Mouse (Mus musculus) adipose tissue, adult 10 weeks (tissue): ENCODE data around the gene Atf6. TPM values are rescaled to one million over a fixed set of nuclear protein-coding genes. Genes with fewer than 3 reads are reported as not detected.

ENCODE experiments used
- polyA plus RNA-seq: library from polyadenylated mRNA; stranded (reverse); fragments of 350-450 nt; fragmentation: Illumina TruSeq; extraction: RNeasy Lipid Tissue Mini Kit (QIAGEN cat#74804); gene quantifications from one replicate; pipeline ENCODE4 v1.2.3, GENCODE M21; 2014; ENCODE audit warnings: low read depth, low replicate concordance

Gene Atf6
- 26.6 TPM for polyA plus RNA-seq

DNA sequence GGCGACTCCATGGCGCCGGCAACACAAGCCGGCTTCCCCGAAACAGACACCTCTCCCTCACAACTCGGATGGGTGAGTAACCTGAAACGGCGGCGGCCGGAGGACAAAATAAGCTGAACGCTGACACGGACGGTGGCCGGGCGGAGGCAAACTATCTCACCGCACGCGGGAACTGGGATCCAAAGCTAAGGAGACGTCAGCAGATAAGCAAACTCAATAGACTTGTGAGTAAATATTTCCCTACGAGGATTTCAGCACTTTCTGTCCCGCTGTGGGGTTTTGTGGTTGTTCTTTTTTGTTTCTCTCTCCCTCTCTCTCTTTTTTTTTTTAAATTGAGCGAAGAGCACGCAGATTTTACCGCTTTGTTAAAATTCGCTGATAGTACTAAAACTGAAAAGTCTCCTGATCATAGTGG is at the start of gene Atf6:
Gene Atf6 (minus strand): TSS at position 81 of the 415 bp plus-strand sequence.

DNA sequence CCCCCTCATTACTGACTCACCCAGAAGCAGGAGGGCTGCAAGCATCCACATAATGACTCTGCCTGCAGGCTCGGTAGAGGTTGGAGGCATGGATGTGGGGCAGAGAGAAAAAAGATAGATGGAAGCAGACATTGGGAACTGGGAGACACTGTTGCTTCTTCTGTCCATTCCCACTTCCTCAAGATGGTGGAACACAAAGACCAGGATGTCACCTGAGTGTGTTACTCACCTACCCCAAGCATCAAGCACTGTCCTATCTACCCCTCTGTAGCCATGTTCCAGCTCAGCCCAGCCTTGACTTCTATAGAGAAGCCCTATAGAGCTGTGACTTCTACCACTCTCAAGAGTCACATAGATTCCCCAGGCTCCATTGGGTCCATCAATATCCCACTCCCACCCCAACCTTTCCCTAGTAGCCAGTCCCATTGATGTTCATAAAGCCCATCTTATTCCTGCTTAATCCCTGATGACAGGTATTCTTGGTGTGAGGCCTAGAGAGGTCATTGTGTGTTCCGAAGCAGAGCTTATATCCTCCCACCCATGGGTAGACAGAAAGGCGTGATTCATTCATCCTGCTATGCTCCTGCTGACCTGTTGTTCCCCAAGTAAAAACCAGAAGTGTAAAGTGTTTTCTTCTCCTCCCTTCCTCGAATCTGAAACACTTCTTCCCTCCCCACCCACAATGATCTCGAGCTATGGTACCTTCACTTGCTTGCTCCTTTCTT is 45.5 kb upstream of the Atf6 start, which contains the start of gene Fcrlb:
Gene Fcrlb (minus strand): TSS at position 51 of the 725 bp plus-strand sequence.

DNA sequence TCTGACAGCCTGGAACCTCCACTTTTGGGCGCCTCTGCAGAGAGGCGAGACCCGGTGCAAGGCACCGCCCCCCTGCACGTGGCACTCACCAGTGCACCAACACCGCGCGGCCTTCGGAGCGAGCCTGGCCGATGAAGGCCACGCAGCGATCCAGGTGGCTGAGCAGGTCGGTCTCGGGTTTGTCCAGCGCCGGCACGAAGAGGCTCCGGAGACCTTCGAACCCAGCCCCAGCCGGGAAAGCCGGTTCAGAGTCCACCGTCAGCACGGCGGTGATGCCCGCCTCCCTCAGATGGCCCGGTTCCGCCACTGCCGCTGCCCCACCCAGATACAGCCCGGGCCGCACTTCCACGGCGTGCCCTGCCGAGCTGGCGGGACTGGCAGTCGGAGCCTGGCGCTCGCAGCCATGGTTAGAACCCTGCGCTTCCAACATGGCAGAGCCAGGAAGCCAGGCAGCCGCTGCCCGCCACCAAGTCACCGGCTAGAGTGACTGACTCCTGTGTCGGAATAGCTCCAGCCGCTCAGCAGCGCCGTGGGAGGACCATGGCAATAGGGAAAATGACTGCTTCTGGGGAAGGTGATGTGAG is 17.5 kb upstream of the Atf6 start, which contains the start of the genes Gm26620 and Dusp12:
Gene Gm26620 (plus strand): TSS at position 88 of the 584 bp plus-strand sequence.
Gene Dusp12 (minus strand): TSS at position 563 of the 584 bp plus-strand sequence.

Other genes starting within 250 kb of the Atf6 start
- gene Olfml2b, start 223.2 kb downstream of the Atf6 start, polyA plus RNA-seq: 13.8 TPM
- gene Gm26620, start 17.3 kb upstream of the Atf6 start, polyA plus RNA-seq: 0.42 TPM
- 14.3 TPM for gene Dusp12, start 17.8 kb upstream of the Atf6 start, polyA plus RNA-seq
- not detected for gene Fcrlb, start 45.2 kb upstream of the Atf6 start, polyA plus RNA-seq
- gene Fcrla, start 59.8 kb upstream of the Atf6 start, polyA plus RNA-seq: 1.1 TPM
- gene Fcgr2b, start 108.8 kb upstream of the Atf6 start, polyA plus RNA-seq: 104 TPM
- 2.0 TPM for gene Fcgr4, start 151.1 kb upstream of the Atf6 start, polyA plus RNA-seq
- 42.1 TPM for gene Fcgr3, start 197.2 kb upstream of the Atf6 start, polyA plus RNA-seq
- 23.4 TPM for gene Cfap126, start 246.1 kb upstream of the Atf6 start, polyA plus RNA-seq